Mouse (Mus musculus) right cerebral cortex, postnatal 14 days (tissue): ENCODE data around the gene Stat1.

ENCODE experiments used
- DNase-seq: peaks from one replicate; pipeline ENCODE4 v3.0.0; 2022

Stat1 gene

GRCm38 (mm10) chr1:52166652-52167220, 47.5 kb downstream of the Stat1 start:
- no peak for DNase-seq

GRCm38 (mm10) chr1:52170057-52170456, 50.8 kb downstream of the Stat1 start:
- no peak for DNase-seq

GRCm38 (mm10) chr1:52170747-52171146, 51.5 kb downstream of the Stat1 start:
- DNase-seq: no peak

- no peak for DNase-seq
Observed at GRCm38 (mm10) chr1:52171271-52171670, 52.0 kb downstream of the Stat1 start.

- DNase-seq: no peak
Observed at GRCm38 (mm10) chr1:52175321-52175720, 56.1 kb downstream of the Stat1 start.

- no peak for DNase-seq
Observed at GRCm38 (mm10) chr1:52175983-52176382, 56.7 kb downstream of the Stat1 start.

- no peak for DNase-seq
Observed at GRCm38 (mm10) chr1:52176999-52177398, 57.8 kb downstream of the Stat1 start.

GRCm38 (mm10) chr1:52179939-52180568, 60.8 kb downstream of the Stat1 start:
- DNase-seq: no peak

GRCm38 (mm10) chr1:52181994-52182393, 62.8 kb downstream of the Stat1 start:
- no peak for DNase-seq

GRCm38 (mm10) chr1:52182992-52183391, 63.8 kb downstream of the Stat1 start:
- no peak for DNase-seq
